Mouse (Mus musculus) embryo, embryonic 10.5 days (tissue): ENCODE measurements around the gene Pced1a.

ENCODE experiments used
- DNase-seq: peaks from one replicate; pipeline ENCODE4 v3.0.0-alpha.2; 2015; ENCODE audit warnings: low spot score

Gene Pced1a

GRCm38 (mm10) chr2:130424126-130424853 lies at the start of gene Pced1a, which contains the start of gene Vps16:
Gene Pced1a, minus strand, starts transcription at chr2:130424701.
Gene Vps16, plus strand, starts transcription at chr2:130424339.
- peak; percentile 96 for DNase-seq

- DNase-seq, result no peak
These were observed 48.5 kb upstream of the Pced1a start for GRCm38 (mm10) chr2:130472908-130473510.

- no peak for DNase-seq
These were observed 45.4 kb upstream of the Pced1a start for GRCm38 (mm10) chr2:130469935-130470334.

- DNase-seq, result peak; percentile 67
These were observed 44.9 kb upstream of the Pced1a start for GRCm38 (mm10) chr2:130469366-130469765.

GRCm38 (mm10) chr2:130466438-130466837 lies 41.9 kb upstream of the Pced1a start:
- no peak for DNase-seq

- DNase-seq, result no peak
These were observed 37.0 kb upstream of the Pced1a start for GRCm38 (mm10) chr2:130461287-130462071.

- no peak for DNase-seq
These were observed 35.1 kb upstream of the Pced1a start for GRCm38 (mm10) chr2:130459576-130459975.

- DNase-seq, result no peak
These were observed 33.4 kb upstream of the Pced1a start for GRCm38 (mm10) chr2:130457871-130458270.

- DNase-seq, result no peak
These were observed 30.4 kb upstream of the Pced1a start for GRCm38 (mm10) chr2:130454748-130455370.

GRCm38 (mm10) chr2:130453421-130453820 lies 28.9 kb upstream of the Pced1a start:
- no peak for DNase-seq

- no peak for DNase-seq
These were observed 27.8 kb upstream of the Pced1a start for GRCm38 (mm10) chr2:130452266-130452665.

- no peak for DNase-seq
These were observed 27.2 kb upstream of the Pced1a start for GRCm38 (mm10) chr2:130451727-130452090.

- DNase-seq, result no peak
These were observed 26.7 kb upstream of the Pced1a start for GRCm38 (mm10) chr2:130451086-130451726.

- no peak for DNase-seq
These were observed 25.9 kb upstream of the Pced1a start for GRCm38 (mm10) chr2:130450434-130450796.

- peak; percentile 94 for DNase-seq
These were observed 25.4 kb upstream of the Pced1a start, which contains the start of gene Ptpra for GRCm38 (mm10) chr2:130449794-130450433. Gene Ptpra, plus strand, starts transcription at chr2:130450278.

- DNase-seq, result peak; percentile 42
These were observed 24.7 kb upstream of the Pced1a start for GRCm38 (mm10) chr2:130449021-130449793.

GRCm38 (mm10) chr2:130448449-130448848 lies 23.9 kb upstream of the Pced1a start:
- DNase-seq, result peak; percentile 7

- no peak for DNase-seq
These were observed 17.7 kb upstream of the Pced1a start for GRCm38 (mm10) chr2:130442162-130442561.

GRCm38 (mm10) chr2:130439840-130440480 lies 15.5 kb upstream of the Pced1a start:
- no peak for DNase-seq

GRCm38 (mm10) chr2:130438861-130439260 lies 14.4 kb upstream of the Pced1a start:
- DNase-seq, result no peak
